Mouse (Mus musculus): ENCODE data around the gene Zbtb7b.

DNA sequence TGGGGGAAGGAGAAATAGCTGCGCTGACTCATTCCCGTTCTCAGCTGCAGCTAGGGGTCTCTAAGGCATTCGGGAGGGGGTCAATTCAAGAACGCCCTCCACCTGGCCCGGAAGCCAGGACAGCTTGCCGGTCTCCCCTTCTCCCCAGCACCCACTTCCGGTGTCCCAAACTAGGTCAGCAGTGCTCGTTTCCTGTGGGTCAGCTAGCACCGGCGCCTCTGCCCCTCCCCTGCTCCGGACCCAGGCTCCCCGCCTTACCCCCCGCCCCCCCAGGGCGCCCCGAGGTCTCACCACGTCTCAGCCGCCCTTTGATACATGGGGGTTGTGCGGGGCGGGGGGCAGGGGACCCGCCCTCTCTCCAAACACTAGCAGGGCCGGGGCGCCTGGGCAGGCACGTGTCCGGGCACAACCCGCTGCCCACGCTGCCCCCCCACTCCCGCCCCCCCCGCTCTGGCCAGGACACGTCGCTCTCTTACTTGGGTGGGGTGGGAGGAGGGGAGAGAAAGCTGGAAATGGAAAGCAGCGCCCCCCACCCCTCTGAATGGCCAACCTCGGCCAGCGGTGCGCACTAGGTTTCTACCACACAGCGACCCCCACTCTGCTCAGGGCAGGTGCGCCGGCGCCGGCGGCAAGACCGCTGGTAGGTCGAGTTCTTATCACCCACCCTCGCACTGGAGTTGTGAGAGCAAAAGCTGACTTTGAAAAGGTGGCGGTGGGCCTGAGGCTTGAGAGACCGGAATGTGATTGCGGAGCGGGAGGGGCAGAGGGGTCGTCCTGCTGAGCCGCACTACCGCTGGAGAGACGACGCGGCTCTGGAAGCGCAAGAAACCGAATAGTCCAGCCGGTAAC is 2.7 kb downstream of the Zbtb7b start:
- TF ChIP-seq CTCF (IDR thresholded peaks at IDR 0.05; ENCODE audit: low read depth, low read length): no peak
- TF ChIP-seq EP300 (IDR thresholded peaks at IDR 0.05; ENCODE audit: insufficient read depth, low read depth, low read length): 0 out of 2 replicates have a peak, but pooled peaks have one; percentile 6
